Mouse (Mus musculus) cortical plate, adult 2 months (tissue): ENCODE results near the gene Hecw2.

Source experiments
- CTCF ChIP-seq: fragments of 200-500 bp; IDR thresholded peaks from 2 replicates; pipeline ENCODE4 v1.5.1; 2011; ENCODE audit warnings: mild to moderate bottlenecking, control low read depth, low read length; ENCODE audit not compliant: insufficient read depth; ENCODE audit errors: extremely low read depth
- POLR2A ChIP-seq: fragments of 200-500 bp; IDR thresholded peaks from 2 replicates; pipeline ENCODE4 v1.6.1; 2011; ENCODE audit warnings: mild to moderate bottlenecking, low read length, control low read depth; ENCODE audit not compliant: insufficient read depth; ENCODE audit errors: extremely low read depth

GRCm38 (mm10) chr1:53823687-53824445 is 371.1 kb downstream of the Hecw2 start:
- no peak for TF ChIP-seq CTCF
- TF ChIP-seq POLR2A = no peak
